Mouse (Mus musculus): Measurements from ENCODE around the gene Ebf1.

Ebf1 gene

GRCm38 (mm10) chr11:44888390-44888789 lies 271.3 kb downstream of the Ebf1 start:
- intact Hi-C loops (cut with DNase I): no loop called here

- intact Hi-C loops (cut with DNase I): no loop called here
Observed at GRCm38 (mm10) chr11:44892814-44893521, 275.9 kb downstream of the Ebf1 start.

- intact Hi-C loops (cut with DNase I): no loop called here
Observed at GRCm38 (mm10) chr11:44893986-44894385, 276.9 kb downstream of the Ebf1 start.

GRCm38 (mm10) chr11:44894798-44895197 lies 277.7 kb downstream of the Ebf1 start:
- intact Hi-C loops (cut with DNase I): no loop called here

GRCm38 (mm10) chr11:44895893-44896292 lies 278.8 kb downstream of the Ebf1 start:
- intact Hi-C loops (cut with DNase I): no loop called here

- intact Hi-C loops (cut with DNase I): no loop called here
Observed at GRCm38 (mm10) chr11:44897140-44897665, 280.1 kb downstream of the Ebf1 start.

- intact Hi-C loops (cut with DNase I): no loop called here
Observed at GRCm38 (mm10) chr11:44899554-44899953, 282.4 kb downstream of the Ebf1 start.

GRCm38 (mm10) chr11:44899965-44900364 lies 282.8 kb downstream of the Ebf1 start:
- intact Hi-C loops (cut with DNase I): no loop called here

- intact Hi-C loops (cut with DNase I): no loop called here
Observed at GRCm38 (mm10) chr11:44900496-44900895, 283.4 kb downstream of the Ebf1 start.

GRCm38 (mm10) chr11:44901715-44902114 lies 284.6 kb downstream of the Ebf1 start:
- intact Hi-C loops (cut with DNase I): no loop called here

- intact Hi-C loops (cut with DNase I): no loop called here
Observed at GRCm38 (mm10) chr11:44902165-44902564, 285.0 kb downstream of the Ebf1 start.

GRCm38 (mm10) chr11:44904121-44904520 lies 287.0 kb downstream of the Ebf1 start:
- intact Hi-C loops (cut with DNase I): no loop called here

GRCm38 (mm10) chr11:44906456-44906855 lies 289.3 kb downstream of the Ebf1 start:
- intact Hi-C loops (cut with DNase I): no loop called here

GRCm38 (mm10) chr11:44911765-44912164 lies 294.6 kb downstream of the Ebf1 start:
- intact Hi-C loops (cut with DNase I): no loop called here

- intact Hi-C loops (cut with DNase I): no loop called here
Observed at GRCm38 (mm10) chr11:44913806-44914205, 296.7 kb downstream of the Ebf1 start.

GRCm38 (mm10) chr11:44917059-44917458 lies 299.9 kb downstream of the Ebf1 start:
- intact Hi-C loops (cut with DNase I): no loop called here

- intact Hi-C loops (cut with DNase I): no loop called here
Observed at GRCm38 (mm10) chr11:44923138-44923537, 306.0 kb downstream of the Ebf1 start.

GRCm38 (mm10) chr11:44923868-44924508 lies 306.9 kb downstream of the Ebf1 start:
- intact Hi-C loops (cut with DNase I): no loop called here

GRCm38 (mm10) chr11:44924896-44925295 lies 307.8 kb downstream of the Ebf1 start:
- intact Hi-C loops (cut with DNase I): no loop called here

GRCm38 (mm10) chr11:44925806-44926525 lies 308.8 kb downstream of the Ebf1 start:
- intact Hi-C loops (cut with DNase I): no loop called here

- intact Hi-C loops (cut with DNase I): no loop called here
Observed at GRCm38 (mm10) chr11:44928403-44928802, 311.3 kb downstream of the Ebf1 start.

- intact Hi-C loops (cut with DNase I): no loop called here
Observed at GRCm38 (mm10) chr11:44932942-44933483, 315.9 kb downstream of the Ebf1 start.
